Mouse (Mus musculus): ENCODE data around the gene Mpzl2.

Gene Mpzl2

DNA sequence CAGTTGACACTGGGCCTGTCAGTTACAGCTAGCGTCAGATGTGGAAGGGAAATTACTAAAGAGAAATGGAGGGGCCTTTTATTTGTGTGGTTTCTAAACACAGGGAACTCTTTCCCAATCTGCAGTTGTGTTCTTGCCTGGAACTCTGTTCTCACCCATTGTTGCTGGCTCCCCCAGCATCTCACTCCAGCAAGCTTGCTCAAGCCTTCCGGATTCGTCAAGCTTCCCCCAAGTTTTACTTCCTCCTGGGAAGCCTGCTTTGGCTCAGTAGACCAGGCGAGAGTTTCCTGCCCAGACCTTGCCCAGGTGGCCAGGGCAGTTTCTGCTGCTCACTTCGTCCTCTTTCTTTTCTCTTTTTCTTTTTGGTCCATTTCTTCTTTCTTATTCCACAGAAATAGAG is 45.0 kb downstream of the Mpzl2 start:
- ATAC-seq (ENCODE audit: low TSS enrichment): no peak

DNA sequence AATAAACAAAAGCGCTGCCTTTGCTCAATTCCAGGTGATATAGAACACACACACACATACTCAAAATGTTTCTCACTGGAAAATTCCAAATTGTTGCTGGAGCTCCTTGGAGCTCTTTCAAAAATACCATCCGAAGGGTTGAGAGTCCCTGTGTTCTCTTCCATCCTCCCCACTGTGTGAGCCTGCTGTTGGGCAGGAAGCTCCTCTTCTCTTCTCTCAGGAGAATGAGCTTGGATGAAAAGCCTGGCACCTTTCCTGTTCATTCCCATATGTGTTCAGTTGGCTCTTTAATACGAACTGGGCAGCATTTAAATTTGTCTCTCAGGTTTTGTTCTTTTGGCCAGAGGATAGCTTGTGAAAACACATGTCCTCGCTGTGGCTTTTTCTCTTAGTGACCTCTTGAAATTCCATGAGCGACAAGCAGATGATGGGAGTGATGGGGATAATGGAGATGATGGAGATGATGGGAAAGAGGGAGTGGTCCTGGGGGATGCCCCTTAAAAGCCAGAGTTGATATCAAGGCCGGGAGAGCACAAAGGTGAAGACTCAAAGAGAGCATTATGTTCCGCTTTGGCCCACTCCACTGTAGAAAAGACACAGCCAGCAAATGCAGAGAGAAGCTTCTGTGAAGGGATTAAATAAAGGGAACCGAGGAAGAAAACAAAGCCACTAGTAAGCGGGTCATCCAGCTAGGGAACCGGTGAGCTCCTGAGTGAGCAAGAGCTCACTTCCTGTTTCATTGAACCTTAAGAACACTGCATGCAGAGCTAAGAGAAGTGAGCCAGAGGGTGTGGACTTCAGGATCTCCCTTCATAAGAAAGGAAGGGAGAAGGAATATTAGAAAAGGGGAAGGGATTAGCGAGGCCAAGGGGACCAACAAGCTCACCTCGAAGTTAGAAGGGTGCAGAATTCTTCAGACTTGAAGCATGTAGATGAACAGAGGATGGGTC is 46.4 kb downstream of the Mpzl2 start:
- no peak for ATAC-seq (ENCODE audit: low TSS enrichment)

DNA sequence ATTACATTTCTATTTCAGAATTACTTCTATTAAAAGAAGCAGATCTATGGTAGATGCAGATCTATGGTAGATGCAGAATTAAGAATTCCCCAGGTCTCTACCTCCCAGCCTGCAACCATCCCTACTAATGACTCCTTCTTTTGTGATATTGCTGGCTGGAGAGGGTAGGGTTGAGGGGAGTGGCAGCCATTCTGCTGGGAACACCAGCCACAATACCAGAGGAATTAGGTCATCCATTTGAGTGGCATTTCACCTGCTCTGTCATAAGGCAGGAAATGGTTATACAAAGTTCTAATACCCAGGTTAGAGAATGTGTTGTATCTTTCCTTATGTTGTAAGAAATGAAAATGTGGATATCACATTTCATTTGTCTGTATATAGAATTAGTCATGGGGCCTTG is 48.4 kb downstream of the Mpzl2 start:
- ATAC-seq (ENCODE audit: low TSS enrichment): no peak

DNA sequence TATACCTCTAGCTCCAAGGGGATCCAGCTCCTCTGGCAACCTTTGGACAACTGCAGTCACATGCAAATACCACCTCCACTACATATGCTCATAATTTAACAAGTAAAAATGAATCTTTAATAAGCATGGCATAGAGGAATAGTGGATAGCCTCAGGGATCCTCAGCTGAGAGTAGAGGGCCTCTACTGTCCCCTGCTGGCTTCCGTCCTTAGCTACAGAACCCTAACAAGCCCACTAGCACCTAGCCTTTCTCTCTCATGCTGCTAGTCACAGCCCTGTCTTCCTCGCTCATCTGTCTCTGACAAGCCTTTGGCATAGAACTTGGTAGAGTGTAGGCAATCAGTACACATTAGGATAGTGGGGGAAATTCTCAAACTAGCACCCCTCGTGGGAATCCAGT is 51.2 kb downstream of the Mpzl2 start:
- ATAC-seq (ENCODE audit: low TSS enrichment): no peak

DNA sequence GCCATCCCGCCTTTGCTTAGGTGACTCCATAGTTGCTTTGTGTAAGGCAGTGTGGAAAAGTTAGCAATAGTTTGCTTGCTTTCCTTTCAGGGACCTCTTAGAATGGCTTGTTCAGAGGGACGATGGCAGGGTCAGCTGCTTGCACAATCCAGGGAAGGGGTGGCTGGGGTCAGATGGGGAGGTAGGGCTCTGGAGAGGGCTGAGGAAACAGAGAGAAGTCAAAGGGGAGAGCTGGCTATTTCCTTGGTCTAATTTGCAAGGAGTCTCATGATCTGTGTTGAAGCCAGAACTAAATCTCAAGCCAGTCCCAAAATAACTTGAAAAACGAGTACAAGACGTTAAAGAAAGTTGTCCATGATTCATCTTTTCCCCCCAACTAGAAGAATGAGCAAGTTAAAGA is 53.0 kb downstream of the Mpzl2 start:
- ATAC-seq (ENCODE audit: low TSS enrichment): no peak

DNA sequence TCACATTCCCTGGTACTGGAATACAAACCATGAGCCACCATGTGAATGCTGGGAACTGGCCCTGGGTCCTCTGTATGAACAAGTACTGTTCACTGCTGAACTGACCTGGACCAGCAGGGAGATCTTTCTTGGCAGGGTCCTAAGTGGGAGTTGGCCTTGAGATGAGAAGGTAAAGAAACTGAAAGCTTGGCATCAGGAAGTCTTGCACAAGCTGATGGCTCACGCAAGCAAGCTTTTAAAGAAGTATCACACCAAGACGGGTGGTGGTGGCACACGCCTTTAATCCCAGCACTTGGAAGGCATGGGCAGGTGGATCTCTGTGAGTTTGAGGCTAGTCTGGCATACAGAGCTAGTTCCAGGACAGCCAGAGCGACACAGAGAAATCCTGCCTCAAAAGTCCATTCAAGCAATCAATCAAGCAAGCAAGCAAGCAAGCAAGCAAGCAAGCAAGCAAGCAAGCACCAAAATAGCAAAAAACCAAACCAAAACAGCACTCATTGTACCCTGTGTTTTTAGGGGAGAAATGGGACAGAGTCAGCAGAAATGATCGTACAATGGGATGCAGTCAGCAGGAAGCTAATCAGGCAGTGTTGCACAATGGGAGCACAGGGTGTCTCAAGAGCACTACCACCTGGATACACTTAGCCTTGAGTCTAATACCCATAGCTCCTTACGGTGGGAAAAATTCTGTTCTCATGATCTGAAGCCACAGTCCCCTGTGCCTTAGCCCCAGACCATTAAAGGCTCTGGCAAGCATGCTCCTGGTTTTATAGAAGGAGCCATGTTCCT is 55.7 kb downstream of the Mpzl2 start:
- ATAC-seq (ENCODE audit: low TSS enrichment): no peak

DNA sequence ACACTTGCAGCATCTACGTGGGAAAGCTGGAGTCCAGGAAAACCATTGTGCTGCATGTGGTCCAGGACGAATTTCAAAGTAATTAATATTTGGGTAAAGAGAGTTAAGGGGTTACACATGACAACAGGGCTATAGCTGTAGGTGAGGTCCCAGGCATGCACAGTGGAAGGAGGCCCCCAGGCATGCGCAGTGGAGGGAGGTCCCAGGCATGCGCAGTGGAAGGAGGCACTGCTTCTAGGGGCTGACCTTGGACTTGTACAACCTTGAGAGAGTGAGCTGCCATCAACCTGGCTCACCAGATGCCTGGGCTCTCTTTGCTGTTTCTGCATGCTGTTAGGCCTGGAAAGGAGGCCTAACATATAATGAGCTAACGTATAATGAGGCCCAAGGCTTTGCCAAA is 58.3 kb downstream of the Mpzl2 start:
- no peak for ATAC-seq (ENCODE audit: low TSS enrichment)

DNA sequence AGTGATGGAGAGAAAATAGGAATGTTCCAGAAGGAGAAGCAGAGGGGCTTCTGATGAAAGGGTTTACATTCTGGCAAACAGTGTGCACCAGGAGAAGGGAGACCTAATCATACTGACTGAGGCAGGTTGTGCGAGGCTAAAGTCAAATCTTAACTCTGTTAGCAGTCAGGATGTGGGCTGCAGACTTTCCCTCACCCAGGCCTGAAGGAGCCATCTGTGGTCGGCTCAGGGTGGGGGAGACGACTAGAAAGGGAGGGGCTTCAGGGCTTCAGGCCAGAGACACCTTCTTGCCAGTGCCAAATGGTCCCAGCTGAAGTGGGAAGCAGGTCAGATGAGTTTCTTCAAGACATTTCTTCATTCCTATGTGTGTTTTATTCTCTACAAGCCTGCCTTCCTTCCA is 58.8 kb downstream of the Mpzl2 start:
- no peak for ATAC-seq (ENCODE audit: low TSS enrichment)

DNA sequence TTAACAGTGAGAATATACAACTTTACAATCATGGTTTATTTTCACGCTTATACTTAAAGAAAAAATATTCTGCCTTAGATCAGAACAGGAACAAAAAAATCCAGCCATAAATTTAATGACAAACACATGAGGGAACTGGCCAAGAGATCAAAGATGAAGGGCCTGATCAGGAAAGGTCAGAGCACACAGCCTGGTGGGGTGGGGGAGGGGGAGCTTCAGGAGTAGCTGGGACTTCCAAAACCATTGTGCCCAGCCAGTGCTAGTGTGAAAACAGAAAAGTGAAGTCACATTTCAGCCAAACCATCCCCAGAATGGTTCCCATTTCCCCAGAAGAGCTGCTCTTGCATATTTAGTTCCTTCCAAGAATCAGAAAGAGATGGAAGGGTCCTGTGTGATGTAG is 62.9 kb downstream of the Mpzl2 start:
- ATAC-seq (ENCODE audit: low TSS enrichment): no peak

DNA sequence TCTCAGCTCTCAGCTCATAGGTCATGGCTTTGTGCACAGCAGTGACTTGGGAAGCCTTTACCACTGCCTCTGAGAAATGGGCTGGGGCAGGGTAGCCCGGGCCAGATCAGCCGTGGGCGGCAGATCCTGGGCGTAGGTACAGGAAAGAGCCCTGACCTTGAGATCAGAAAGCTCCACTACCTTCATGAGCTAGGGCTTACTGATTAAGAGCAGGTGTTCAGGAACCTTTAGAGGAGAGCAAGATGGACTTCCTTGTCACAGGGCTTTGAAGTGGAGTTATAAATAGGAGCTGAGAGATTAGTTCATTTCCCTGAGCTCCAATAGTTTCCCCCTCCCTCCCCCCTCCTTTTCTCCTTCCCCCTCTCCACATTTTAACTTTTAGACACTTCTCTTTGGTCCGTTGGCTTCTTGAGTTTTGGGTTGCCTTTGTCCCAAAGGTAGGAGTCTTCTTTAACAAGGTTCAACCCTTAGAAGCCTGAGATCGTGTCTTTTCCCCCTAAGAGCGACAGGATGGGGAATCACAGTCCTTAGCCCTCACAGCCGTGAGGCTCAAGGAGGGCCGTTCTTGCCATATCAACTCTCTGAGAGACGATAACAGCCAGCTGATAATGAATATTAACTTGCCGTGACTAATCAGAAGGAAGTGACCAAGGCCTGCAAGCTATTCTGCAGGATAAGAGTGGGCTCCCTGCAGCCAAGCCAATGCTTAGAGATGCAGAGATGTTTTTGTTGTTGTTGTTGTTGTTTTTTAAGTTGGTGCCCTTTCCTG is 63.8 kb downstream of the Mpzl2 start:
- ATAC-seq (ENCODE audit: low TSS enrichment): no peak
